Mouse (Mus musculus) megakaryocyte, adult 5-6 weeks (primary cell): ENCODE data around the gene Bahcc1. TPM values are rescaled to one million over a fixed set of nuclear protein-coding genes. Genes with fewer than 3 reads are reported as not detected.
A peak's percentile ranks its signal among the peaks of the same experiment; 100 is the strongest.

Source experiments
- ATAC-seq: 2 replicates; pipeline ENCODE4 v1.8.0; 2016; ENCODE audit warnings: mild to moderate bottlenecking, inconsistent platforms; ENCODE audit not compliant: poor library complexity, severe bottlenecking
- total RNA-seq, 2 experiments: library from RNA; stranded (forward) in 1 of 2; stranded (reverse) in 1 of 2; fragments of 153-499, 151-499 nt in 1 of 2; fragments of 221-1000, 200-1000 nt in 1 of 2; gene quantifications; 2 replicates each; pipeline versions ENCODE4 v1.2.3 to v1.2.4; 2015 to 2017

Gene Bahcc1
- total RNA-seq, 2 experiments from 2014 or later: 1.7 to 4.4 TPM

DNA sequence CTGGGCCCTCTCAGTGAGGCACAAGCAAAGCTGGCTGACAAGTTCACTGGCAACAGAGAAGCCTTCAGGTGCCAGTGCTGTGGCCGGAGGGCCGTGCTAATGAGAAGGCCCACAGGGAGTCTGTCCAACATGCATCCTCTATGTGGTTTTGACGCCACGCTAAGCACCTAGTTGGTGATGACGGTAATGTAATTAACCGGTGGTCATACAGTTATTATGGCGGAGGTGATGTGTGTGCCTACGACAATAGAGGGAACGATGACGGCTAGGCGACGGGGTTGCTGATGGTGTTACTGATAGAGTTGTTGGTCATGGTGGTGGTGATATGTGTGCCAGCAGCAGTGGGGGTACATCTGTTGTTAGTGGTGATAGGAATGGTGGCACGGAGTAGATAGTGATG lies 25.2 kb downstream of the Bahcc1 start:
- no peak for ATAC-seq

DNA sequence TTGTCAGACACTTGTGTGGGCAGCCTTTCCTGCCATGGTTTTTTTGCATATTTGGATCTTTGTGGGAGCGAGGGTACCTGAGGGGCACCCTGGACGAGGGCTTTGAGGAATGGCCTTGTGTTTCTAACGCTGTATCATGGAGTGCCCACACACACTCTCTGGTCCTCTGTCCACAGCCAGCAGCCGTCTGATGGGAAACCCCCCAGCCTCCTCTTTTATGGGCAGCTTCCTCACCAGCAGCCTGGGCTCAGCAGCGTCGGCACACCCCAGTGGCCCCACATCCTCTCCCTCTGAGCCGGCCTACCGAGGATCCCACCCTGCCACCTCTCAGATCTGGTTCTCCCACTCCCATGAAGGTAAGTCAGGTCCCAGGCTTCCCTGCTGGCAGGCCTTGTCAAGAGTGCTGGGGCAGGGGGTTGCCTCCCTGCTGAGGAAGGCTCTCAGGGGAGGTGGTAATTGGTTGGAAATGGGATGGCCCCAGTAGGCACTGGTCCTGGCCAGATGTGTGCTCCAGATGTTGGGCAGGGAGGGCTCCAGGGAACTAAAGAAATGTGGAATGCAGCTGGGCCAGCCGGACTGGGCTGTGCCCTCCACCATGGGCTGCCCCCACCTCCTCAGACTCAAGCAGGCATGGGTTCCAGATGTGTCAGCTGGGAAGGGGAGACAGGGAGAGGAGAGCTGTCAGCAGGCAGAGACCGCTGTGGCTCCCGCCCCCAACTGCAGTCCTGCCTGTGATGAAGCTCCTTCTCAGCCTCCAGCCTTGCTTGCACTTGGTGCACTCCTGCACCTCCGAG lies 26.3 kb downstream of the Bahcc1 start:
- ATAC-seq: no peak

DNA sequence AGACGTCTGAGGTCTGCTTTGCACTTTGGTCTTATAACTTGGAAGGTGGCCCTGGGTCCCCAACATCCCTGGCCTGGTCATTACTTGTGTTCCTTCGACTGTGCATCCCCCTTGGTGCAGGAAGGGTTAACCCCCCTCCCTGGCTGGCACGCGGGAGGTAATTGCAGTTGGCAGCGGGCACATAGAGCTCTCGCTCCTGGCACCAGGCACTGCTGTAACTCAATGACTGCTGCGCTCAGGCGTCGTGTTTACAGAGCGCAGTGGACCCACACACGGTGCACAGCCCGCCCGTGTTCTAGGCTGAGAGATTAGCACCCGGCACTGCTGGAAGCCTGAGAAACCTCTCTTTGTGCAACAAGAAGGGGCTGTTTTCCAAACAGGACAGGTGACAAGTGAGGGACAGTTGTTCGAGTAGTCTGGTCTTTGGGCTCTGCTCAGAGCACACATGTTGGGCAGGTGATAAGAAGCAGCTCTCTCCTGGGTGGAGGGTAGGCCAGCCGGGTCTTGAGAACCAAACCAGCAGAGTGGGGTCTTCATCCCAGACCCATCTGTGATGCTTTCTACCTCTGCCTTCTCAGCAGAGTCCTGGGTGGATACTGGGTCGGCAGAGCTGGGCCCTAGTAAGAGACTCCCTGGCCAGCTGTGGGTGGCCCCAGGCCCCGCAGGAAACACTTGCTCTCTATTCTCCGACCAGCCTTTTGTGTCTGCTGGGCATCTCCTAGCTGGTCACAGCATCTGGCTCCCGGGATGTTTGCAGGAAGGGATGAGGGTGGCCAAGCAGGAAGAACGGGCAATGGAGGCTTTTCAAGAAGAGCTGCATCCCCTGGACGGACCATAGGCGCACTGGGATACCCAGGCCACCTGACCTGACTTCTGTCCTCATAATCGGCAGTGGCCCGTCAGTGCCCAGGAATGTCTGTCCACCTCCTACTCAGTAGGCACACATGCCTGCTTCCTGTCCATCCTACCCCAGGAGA lies 27.3 kb downstream of the Bahcc1 start:
- ATAC-seq: no peak

DNA sequence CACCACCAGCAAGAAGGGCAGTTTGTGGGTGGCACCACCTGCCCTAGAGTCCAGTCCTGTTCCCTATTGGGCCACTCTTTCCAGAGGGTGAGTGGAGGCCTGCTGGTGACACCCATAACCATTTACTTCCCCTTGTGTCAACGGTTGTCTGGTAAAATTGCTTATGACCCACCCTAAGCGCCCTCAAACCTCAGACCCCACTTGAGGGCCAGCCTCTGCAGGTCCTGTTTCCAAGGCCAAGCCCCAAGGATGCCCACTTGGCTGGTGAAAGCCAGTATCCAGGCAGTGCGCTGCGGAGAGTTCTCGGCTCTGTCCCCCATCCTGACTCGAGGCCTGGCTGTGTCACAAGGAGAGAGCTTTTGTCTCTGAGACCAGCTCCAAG lies 28.0 kb downstream of the Bahcc1 start:
- ATAC-seq: peak; percentile 27; the same call in 1 of the 2 replicates

DNA sequence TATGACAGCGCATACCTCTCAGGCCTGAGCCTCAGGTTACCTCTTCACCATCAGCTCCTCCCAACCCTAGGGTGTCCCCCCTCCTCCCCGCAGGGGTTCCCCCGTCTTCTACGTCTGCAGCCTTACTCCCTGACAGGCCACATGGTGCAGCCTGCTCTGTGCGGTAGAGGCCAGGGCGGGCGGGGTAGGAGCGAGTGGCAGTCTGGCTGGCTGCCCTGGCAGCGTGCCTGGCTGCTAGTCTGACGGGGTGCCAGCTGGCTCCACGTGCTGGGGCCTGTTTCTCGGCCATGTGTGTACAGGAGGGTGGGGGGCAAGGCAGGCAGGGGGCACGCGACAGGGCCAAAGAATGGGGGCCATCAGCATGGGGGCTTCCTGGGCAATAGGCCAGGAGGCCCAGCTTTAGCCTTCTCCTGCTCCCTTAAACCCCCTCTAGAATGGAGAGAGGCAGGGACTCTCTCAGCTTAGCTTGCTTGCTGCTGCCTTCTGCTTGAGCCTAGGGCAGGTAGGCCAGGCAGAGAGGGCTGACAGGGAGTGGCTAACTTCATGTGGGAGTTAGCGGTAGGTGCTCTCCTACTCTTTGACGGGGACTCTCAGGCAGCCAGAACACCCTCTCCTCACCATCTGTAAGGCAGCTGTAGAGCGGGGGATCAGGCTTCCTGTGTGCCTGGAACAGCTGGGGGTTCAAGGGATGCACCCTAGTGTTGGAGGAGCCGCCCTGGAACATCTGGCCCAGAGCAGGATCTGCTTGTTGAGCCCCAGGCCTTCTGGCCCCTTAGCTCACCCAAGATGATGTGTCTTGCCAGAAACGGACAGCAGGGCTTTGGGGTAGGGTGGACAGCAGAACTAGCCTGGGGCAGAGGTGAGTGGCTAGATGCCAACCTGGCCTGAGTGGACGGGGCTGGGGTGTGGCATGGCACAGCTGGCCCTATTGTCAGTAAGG lies 28.9 kb downstream of the Bahcc1 start:
- ATAC-seq: peak; percentile 23; the same call in 1 of the 2 replicates

DNA sequence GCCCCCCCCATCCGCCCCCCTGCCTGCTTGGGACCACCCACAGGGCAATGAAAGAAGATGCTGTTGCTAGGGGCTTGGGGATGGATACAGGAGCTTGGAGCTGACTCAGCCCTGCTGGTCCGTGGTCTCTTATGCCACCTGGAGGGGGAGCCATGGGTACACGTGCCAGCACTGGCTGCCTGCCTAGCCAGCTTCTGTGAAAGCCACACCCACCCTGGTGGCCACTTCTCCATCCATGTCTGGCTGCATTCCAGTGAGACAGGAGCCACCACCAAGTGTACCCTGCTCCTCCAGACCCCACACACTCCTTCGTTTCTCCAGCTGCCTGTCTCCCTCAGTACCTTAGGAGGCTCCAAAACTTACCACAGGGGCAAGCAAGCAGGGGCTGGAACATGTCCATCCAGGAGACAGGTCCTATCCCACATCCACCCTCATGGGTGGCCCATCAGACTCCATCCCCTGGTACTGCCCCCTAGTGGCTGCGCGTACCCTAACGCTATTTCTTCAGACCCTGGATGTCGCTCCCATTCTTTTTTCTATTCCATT lies 29.7 kb downstream of the Bahcc1 start:
- peak; percentile 86 for ATAC-seq

DNA sequence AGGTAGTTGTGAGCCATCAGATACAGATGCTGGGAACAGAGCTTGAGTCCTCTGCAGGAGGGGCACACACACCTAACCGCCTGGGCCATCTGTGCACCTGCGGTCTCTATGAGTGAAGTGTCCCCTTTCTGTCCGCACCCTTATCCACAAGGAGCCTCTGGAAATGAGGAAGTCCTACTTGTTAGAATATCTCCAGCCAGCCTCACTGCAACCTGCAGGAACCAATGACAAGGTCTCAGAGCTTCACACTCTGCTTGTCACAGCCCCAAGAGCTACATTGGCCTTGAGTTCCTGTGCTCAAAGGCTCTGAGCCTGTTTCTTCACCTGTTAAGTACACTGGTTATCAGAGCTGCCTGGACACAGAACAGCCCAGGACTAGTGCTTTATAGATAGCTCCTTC lies 30.4 kb downstream of the Bahcc1 start:
- ATAC-seq: no peak

DNA sequence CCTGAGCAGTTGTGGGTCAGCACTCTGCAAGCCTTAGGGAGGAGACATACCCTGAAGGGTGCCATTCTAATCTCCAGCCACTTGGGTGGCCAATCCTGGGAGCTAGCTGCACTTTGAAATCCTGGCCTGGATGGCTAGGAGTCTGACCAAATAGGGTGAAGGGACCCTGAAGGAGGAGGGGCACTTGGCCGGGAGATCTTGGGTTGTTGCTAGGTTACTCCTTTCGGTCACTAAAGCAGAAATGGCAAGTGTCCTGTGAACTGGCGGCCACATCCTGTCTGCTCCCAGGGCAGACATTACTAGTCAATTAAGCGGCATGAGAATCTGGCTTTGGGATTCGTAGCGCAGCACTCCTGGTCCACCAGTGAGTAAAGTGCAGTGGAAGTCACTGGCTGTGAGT lies 31.3 kb downstream of the Bahcc1 start:
- no peak for ATAC-seq

DNA sequence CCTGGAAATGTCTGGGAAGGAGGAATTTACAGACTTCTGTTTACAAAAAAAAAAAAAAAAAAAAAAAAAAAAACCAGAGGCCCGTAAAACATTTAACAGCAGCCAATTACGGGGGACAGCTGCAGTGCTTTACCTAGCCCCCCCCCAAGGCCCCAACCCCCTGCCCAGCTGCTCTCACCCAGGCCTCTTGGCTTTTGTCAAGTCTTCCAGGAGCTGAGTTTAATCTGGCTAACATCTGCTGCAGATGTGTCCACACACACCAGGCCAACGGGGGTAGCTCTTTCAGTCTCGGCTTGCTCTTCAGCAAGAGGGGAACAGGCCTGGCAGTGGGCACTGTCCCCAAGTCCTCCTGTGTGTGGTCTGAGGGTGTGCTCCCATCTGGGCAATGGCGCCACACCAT lies 32.7 kb downstream of the Bahcc1 start:
- no peak for ATAC-seq

DNA sequence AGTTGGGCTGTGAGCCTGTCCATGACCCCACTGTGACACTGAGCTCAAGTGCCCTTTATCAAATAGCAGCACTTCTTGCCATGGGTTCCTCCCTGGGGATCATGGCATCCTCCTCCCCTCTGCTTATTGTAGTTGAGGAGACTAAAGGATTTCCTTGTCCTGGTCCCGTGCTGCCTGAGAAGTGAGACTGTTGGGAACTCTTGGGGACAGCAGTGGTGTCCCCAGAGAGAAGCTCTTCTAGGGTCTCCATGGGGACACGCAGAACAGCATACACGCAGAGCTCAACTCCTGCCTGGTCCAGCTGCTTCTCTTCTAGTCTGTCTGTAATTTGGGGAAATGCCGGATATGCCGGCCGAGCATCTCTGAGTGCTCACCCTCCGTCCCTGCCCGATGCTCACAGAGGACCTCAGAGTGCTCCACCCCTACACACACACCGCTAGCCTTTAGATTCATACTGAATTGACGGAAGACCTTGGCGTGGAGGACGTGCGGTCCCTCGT lies 33.6 kb downstream of the Bahcc1 start:
- ATAC-seq: no peak

DNA sequence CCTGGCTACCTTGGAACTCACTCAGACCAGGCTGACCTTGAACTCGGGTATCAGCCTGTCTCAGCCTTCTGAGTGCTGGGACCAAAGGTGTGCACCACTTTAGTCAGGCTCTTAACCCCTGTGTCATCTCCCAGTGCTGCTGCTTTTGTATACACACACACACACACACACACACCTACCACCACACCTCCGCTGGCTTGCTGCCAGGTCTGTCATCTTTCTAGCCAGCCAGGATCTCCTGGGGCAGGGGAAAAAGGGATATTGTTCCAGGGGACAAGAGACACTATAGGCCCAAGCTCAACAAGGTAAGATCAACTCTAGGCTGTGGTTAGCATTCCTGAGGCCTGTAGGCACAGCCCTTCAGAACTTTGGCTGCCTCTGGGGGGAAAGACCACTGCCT lies 34.5 kb downstream of the Bahcc1 start:
- no peak for ATAC-seq

DNA sequence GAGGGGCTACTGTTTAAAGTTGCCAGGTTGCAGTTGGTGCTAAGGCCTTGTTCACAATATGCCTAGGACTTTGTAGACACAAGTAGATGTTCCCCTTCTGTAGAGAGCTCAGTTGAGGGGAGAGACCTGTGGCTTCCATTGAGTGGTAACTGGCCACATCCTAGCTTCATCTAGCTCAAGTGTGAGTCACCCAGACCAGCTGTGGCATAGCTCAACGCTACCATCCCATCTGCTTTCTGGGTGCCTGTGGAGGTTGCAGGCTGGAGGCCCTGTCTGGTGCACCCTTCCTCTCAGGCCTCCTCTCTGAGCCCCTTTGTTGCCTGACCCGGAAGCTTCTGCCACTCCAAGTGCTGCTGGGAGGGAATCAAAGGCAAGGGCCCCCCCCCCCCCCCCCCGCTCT lies 34.9 kb downstream of the Bahcc1 start:
- ATAC-seq: no peak

DNA sequence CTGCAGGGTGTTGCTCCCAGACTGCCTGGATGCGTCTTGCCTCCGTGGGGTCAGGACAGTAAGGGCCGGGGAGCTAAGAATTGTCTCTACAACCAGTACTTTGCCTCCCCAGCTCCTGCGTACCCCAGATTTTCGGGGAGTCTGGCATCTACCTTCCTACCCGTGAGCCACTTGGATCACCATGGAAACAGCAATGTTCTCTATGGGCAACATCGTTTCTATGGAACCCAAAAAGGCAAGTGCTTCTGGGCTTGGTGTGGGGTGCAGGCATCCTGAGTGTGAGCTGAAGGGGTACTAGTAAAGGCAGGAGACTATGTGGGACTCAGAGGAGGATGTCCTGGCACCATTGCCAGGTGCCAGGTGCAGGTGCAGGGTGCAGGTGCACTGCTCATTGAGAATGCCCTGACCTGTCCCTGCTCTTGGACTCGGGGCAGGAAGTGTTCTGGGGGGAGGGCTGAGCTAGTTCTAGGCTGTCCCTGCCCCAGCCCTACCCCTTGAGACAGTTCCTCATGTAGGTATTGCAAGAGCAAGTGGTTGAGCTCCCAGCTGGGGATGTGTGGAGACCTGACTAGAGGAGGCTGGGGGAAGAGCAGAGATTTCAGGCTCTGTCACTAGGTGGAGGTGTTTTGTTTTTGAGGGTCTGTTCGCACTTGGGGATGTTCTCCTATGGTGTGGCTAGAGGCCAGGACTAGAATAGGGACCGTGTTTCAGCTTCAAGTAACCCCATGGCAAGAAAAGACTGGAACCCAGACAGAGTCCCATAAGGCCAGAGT lies 35.6 kb downstream of the Bahcc1 start:
- ATAC-seq: peak; percentile 86

DNA sequence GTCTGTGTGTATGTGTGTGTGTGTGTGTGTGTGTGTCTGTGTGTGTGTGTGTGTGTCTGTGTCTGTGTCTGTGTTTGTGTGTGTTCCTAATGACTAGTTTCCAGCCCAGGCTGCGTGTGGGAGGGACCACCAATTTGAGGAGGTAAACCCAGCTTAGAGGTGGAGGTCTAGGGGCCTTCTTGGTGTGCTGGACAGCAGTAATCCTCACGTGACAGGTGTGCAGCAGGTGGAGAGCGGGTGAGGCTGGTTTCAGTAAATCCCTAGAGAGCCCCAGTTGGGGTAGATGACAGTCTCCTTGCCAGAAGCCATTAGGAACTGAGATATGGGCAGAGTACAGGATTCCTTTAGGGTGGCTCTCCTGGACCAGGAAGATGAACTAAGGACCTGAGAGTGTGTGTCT lies 36.3 kb downstream of the Bahcc1 start:
- no peak for ATAC-seq

DNA sequence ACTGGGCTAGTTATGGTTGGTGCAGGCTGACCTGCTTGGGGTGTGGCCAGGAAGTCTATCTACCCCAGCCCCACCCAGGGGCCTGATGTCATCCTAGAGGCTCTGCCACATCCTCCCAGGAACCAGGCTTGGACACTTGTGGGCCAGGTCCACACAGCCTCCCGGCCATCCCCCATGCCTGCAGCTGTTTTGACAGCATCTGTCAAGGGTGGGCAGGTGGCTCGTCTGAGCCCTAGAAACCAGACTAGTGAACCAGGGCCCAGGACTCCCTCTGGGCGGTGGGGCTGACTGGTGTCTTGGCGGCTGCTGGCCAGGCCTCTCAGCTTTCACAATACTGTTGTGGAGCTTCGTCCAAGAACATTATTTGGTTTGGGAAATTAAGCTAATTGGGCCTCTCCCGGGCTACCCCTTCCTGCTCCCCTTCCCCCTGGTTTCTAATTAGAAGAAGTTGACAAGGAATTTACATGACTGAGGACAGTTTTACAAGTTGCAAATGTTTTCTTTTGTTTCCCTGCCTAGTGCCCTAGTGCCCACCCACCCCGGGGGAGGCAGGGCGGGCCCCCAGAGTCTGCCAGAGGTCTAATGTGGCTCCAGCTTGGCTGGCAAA lies 36.9 kb downstream of the Bahcc1 start:
- peak; percentile 69 for ATAC-seq

DNA sequence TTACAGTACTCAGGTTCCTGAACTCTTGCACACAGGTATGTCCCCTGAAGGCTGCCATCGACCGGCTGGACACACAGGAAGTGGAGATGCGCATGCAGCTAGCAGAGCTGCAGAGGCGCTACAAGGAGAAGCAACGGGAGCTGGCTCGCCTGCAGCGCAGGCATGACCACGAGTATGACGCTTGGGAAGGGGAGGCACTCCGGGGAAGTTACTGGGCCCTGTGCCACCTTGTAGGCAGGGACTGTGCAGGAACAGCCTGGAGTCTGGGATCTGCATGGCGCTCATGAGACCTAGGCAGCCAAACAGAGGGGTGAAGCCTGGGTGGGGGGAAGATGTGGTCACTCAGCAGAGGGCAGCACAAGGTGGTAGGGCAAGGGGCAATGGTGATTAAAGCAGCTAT lies 46.6 kb downstream of the Bahcc1 start:
- ATAC-seq: no peak

DNA sequence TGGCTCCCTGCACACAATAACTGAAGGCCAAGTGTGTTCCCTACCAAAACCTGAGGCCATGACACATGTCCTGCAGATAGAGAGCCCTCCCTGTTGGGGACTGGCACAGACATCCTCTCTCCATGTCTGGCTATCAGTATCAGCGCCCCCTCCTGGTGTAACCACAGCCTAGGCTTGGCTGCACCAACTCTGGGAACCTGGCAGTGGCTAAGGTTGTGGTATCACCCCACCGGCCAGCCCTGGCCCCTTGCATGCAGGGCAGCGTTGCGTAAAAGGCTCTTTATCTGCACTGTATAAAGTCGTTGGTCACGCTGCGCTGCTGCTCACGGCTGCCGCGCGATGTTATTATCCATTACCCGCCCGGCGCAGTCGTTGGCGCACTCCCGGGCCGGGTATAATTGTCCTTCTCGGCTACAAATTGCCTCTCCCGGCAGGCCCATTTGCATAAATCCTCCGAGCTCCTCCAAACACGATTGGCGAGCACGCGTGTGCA lies 47.6 kb downstream of the Bahcc1 start:
- ATAC-seq: peak; percentile 66

DNA sequence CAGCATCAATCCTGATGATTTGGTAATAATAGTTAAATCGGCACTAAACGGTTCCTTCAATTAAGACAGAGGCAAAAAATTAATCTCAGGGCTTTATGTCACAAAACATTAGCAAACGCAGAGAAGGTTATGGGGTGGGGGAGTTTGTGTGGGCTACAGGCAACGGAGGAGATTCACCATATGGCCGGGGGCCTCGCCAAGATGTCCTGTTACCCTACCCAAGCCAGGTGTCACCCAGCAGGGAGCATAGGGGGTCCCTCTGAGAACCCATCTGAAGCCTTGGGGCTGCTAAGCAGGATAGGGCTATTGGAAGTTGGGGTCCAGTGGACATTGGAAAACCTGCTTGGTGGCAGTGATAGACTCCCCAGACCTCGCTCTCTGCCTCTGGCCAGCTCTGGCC lies 48.0 kb downstream of the Bahcc1 start:
- no peak for ATAC-seq

DNA sequence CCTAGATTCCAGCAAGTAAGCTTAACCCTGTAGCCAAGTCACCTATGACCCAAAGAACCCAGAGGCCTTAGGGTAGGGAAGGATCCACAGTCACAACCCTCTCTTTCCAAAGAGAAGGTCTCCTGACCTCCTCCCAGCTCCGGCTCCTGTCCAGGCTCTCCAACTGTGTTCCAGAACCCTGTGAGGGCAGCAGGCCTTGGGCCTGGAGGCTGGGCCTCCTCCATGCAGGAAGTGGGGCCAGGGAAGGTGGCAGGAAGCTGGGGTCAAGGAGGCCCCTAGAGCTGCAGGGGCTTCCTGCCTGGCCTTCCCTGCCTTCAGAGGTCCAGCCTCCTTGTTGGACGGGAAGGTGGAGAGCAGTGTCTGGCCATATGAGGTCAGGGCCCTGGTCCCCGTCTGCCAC lies 48.5 kb downstream of the Bahcc1 start:
- no peak for ATAC-seq
